Mouse (Mus musculus) small intestine, adult 2 months (tissue): Measurements from ENCODE around the gene Ints5.
"Not testable (repeated sequence)": the region's sequence is repeated elsewhere in the genome, so short reads cannot be mapped to it uniquely, and the experiment has no call there.

Source experiments
- CTCF ChIP-seq: fragments of 200-500 bp; IDR thresholded peaks from 2 replicates; pipeline ENCODE4 v1.5.1; 2012; ENCODE audit warnings: low read depth, mild to moderate bottlenecking, control low read depth, inconsistent platforms, low read length, moderate library complexity, mixed read lengths; ENCODE audit not compliant: insufficient replicate concordance, insufficient read length; ENCODE audit errors: extremely low read depth
- POLR2A ChIP-seq: fragments of 200-500 bp; IDR thresholded peaks from 2 replicates; pipeline ENCODE4 v1.6.1; 2012; ENCODE audit warnings: low read depth, mild to moderate bottlenecking, control low read depth, inconsistent platforms, low read length, moderate library complexity

DNA sequence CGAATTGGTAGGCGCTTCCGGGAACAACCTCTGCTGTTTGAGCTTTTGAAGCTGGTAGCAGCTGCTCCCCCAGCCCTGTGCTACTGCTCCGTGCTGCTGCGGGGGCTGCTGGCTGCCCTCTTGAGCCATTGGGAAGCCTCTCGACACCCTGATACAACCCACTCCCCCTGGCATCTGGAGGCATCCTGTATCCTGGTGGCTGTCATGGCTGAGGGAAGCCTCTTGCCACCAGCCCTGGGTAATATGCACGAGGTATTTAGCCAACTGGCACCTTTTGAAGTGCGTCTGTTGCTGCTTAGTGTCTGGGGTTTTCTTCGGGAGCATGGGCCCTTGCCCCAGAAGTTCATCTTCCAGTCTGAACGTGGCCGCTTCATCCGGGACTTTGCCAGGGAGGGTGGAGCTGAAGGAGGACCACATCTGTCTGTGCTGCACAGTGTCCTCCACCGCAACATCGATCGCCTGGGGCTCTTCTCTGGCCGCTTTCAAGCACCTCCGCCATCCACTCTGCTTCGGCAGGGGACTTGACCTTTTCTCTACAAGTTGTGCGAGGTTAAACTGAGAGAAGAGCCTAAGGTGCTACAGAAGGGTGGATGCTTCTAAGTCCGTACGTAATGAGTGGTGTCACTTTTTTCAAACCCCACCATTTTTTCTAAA, 4.5 kb downstream of the Ints5 start:
- not testable (repeated sequence) for TF ChIP-seq POLR2A, CTCF
